Mouse (Mus musculus): ENCODE measurements at regions not wholly inside any gene's neighbourhood (a gene's known extent, or its start where the extent isn't known, plus 50 kb on each side); places are given as distances from the start of the nearest gene placed in this dataset.

GRCm38 (mm10) chr17:87866719-87867318, 54.0 kb upstream of the Rpl36-ps4 start:
- TF ChIP-seq CTCF (IDR thresholded peaks at IDR 0.05; ENCODE audit: low read depth) (no peak), EP300 (IDR thresholded peaks at IDR 0.05; ENCODE audit: low read depth) (no peak)

Data from liver, postnatal 0 days (tissue).